Mouse (Mus musculus) right cerebral cortex, postnatal 25 days (tissue): ENCODE data around the gene Tm2d3.

Experiments
- DNase-seq: peaks from one replicate; pipeline ENCODE4 v3.0.0; 2022

Gene Tm2d3

DNA sequence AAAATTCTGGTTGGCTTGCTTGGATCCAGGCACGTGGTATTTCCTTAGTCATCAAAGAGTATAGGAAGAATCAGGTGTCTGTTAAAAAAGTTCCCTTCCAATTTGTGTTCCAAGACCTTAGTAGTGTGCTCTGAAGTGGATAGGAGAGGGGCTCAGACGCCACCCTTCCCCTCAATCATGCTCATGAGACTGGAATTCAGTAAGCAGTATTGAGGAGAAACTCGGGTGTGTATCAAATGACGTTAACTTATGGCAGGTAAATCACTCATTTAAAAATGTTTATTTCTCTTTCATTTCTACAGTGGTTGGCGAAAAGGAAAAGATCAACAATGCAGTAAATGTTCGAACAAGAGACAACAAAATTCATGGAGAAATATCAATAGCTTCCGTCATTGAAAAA is at the start of gene Tm2d3:
Gene Tm2d3, plus strand, starts transcription at position 301 of the 400 bp plus-strand sequence.
- DNase-seq, result no peak

- DNase-seq, result no peak
These were observed 48.3 kb upstream of the Tm2d3 start for GRCm38 (mm10) chr7:65642371-65643304.

DNA sequence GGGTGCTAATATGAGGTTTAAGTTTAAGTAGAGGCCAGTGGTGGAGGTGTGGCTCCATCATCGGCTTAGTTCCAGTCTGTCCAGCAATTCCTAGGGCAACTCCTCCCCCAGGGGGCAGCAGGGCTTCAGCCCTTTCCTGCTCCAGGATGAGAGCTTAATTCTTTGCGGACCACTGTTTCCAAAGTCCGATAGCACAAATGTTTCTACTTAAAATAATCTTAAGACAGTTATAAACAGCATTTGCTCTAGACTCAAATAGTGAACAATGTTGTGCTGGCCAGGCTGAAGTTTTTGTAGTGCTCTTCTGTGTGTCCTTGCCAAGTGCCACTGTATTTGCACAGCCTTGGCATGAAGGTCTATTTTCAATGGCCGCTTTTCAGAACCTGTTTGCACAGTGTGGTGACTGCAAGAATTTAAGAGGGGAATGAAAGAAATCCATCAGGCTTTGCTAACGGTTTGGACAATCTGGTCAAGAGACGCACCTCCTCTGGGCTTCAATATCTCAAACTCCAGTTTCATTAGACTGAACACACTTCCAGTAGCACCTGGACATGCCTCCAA is 47.0 kb upstream of the Tm2d3 start:
- no peak for DNase-seq

- peak; percentile 94 for DNase-seq
These were observed 46.2 kb upstream of the Tm2d3 start, which contains the start of gene Tarsl2 for GRCm38 (mm10) chr7:65644643-65645351. Gene Tarsl2 (plus strand): TSS chr7:65644898.

- no peak for DNase-seq
These were observed 45.0 kb upstream of the Tm2d3 start for GRCm38 (mm10) chr7:65645996-65646395.

DNA sequence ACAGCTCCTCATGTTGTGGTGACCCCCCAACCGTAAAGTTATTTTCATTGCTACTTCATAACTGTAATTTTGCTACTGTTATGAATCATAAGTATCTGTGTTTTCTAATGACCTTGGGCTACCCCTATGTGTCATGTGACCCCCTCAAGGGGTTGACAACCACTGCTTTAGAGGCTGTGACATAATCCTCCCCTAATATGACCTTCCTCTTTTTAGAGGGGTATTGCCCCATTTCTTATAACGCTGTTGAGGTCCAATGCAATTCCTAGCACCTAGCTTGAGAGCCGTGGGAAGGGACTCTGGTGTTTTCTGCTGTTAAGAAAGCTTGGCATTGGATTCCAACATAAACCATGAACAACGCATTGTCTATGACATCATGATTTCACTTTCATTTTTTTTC is 40.3 kb upstream of the Tm2d3 start:
- DNase-seq, result no peak

- DNase-seq, result no peak
These were observed 33.4 kb upstream of the Tm2d3 start for GRCm38 (mm10) chr7:65657490-65658120.

- no peak for DNase-seq
These were observed 27.7 kb upstream of the Tm2d3 start for GRCm38 (mm10) chr7:65663225-65663790.

GRCm38 (mm10) chr7:65663886-65664285 is 27.1 kb upstream of the Tm2d3 start:
- no peak for DNase-seq

DNA sequence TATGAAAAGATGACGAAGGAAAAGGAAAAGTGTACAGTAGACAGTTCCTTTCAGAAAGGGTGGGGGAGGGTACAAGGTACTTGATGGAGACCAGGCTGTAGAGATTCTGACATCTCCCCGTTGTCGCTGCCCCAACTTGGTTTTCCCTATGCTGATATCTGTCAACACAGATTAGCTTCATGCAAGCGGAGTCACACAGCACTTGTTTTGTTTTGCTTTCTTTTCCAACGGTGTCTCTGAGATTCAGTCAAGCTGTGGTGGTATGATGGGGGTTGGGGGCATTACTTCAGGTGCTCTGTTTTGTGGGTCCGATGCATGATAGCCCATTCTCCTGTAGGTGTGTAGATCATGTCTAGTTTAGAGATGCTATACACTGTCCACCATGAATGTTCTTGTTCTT is 23.5 kb upstream of the Tm2d3 start:
- DNase-seq, result no peak

DNA sequence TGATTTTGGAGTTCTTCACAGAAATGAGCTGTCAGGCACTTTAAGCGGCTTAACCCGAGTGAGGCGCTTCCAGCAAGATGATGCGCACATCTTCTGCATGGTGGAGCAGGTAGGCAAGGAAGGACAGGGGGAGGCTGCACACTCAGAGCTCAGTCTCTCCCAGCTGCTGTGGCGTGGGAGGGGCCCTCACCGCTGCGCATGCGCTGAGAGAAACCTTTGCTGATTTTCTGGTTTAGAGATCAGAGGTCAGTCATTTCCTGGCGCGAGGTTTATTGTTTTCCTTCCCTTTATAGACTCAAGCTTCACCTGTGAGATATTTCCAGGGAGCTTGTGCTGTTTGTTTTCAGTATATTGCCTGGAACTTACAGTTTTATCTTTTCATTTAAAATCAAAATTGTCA is 12.9 kb upstream of the Tm2d3 start:
- DNase-seq, result no peak

- DNase-seq, result no peak
These were observed 11.9 kb upstream of the Tm2d3 start for GRCm38 (mm10) chr7:65678900-65679595.

DNA sequence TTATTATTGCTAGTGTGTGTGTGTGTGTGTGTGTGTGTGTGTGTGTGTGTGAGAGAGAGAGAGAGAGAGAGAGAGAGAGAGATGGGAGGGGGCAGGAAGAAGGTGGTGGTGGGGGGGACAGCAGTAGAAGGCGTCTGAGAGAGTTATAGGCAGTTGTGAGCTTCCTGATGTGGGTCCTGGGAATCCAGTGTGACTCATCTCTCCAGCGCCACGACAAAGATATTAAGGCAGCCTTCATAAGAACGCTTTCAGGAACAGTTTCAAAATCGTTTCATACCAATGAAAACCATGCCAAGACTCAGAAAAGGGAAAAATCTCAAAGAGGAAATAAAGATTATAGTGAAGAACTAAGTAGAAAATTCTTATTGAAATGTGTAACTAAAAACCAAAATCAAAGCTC is 9.8 kb upstream of the Tm2d3 start:
- no peak for DNase-seq

- no peak for DNase-seq
These were observed 6.6 kb upstream of the Tm2d3 start for GRCm38 (mm10) chr7:65684256-65684835.

- no peak for DNase-seq
These were observed 4.3 kb upstream of the Tm2d3 start for GRCm38 (mm10) chr7:65686664-65687063.

DNA sequence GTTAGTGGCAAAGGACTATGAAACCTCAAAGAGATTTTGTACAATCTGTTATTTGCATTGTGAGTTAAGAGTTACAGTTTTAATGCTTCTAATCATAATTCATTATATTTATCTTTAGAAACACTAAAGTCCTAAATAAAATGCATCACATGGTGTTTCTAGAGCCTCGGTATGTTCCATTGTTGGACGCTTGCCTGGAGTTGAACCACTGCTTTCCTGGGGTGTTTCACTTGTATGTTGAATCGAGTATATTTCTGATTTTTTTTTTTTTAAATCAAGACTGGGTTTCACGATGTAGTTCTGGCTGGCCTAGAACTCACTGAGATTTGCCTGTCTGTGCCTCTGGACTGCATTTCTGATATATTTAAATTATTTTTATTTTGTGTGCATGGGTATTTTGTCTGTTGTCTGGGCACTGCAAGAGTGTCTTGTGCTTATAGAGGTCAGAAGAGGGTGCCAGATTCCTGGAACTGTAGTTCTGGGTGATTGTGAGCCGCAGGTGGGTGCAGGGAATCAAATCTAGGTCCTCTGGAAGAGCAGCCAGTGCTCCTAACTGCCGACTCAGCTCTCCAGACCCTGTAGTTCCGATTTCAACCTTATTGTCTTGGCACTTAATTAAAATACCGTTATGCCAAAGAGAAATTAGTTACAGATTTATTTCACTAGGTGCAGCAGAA is 1.1 kb downstream of the Tm2d3 start:
- no peak for DNase-seq

- no peak for DNase-seq
These were observed 1.9 kb downstream of the Tm2d3 start for GRCm38 (mm10) chr7:65692883-65693282.

GRCm38 (mm10) chr7:65693301-65693821 is 2.4 kb downstream of the Tm2d3 start:
- DNase-seq, result peak; percentile 92

- no peak for DNase-seq
These were observed 5.5 kb downstream of the Tm2d3 start for GRCm38 (mm10) chr7:65696450-65696849.

DNA sequence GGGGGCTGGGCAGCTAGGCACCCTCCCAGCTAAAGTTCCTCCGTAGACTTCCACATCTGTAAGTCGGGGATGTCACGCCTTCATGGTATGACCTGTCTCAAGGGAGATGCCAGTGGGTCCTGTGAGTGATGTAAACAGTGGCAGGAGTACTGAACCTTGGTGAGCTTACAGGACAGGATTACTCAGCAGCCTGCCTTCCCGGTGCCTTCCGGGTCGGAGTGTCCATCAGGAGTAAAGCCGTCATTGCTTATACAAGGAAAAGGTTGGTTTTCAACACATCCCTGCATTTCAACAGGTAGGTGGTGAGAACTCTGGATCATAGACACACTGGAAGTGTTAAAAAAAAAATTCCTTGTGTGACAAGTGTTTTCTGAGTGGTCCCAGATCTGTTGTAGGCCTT is 11.1 kb downstream of the Tm2d3 start:
- DNase-seq, result no peak

DNA sequence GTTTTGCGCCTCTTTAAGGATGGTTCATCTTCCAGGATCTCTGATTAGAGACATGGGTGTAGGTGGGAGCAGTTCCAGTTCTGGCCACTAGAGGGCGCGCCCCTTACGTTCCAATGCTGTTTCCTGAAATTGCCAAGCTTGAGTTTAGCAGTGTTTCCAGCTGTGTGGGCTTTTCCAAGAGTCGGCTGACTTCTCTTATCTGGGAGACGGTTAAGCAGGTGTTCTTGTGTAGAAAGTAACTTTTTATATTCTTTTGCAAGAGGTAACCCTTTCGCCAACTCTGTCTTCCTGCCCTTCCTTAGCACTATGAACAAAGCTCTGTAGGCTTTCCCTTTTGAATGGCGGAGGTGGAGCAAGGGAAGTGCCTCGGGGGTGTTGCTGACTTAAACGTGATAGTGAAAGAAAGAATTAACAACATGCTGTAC is 13.9 kb downstream of the Tm2d3 start:
- DNase-seq, result peak; percentile 73
